Mouse (Mus musculus) thymus, postnatal 10 days (tissue): ENCODE measurements around the gene Vpreb1.
A peak's percentile ranks its signal among the peaks of the same experiment; 100 is the strongest.
"Not testable (repeated sequence)": the region's sequence is repeated elsewhere in the genome, so short reads cannot be mapped to it uniquely, and the experiment has no call there.

ENCODE experiments used
- DNase-seq, 2 experiments: peaks; one replicate each; pipeline ENCODE4 v3.0.0; 2021; ENCODE audit warnings: low spot score in 2 of 2

The Vpreb1 gene

GRCm38 (mm10) chr16:16870617-16871331 is at the start of gene Vpreb1, which contains the start of gene Top3b:
Gene Vpreb1, minus strand, starts transcription at chr16:16870843.
Gene Top3b, plus strand, starts transcription at chr16:16870736.
- peak; percentile 85 to 88 for DNase-seq

GRCm38 (mm10) chr16:16918441-16919117 is 47.9 kb upstream of the Vpreb1 start:
- DNase-seq: no peak

DNA sequence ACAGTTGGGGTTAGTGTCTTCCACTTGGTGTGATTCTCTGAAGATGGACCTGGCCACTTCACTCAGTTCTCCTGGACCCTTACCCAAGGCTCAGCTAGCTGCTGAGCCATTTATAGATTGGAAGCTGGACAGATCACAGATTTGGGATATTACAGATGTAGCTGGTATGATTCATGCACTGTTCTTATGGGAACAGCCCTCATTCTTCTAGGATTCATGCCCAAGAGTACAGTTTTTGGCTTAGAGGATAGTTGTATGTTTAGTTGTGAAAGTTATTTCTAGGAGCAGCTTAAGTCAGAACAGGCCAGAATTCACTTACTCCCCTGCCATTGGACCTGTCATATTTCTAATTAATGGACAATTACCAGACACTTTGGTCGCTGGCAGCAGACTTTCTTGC is 42.8 kb upstream of the Vpreb1 start:
- DNase-seq: no peak

DNA sequence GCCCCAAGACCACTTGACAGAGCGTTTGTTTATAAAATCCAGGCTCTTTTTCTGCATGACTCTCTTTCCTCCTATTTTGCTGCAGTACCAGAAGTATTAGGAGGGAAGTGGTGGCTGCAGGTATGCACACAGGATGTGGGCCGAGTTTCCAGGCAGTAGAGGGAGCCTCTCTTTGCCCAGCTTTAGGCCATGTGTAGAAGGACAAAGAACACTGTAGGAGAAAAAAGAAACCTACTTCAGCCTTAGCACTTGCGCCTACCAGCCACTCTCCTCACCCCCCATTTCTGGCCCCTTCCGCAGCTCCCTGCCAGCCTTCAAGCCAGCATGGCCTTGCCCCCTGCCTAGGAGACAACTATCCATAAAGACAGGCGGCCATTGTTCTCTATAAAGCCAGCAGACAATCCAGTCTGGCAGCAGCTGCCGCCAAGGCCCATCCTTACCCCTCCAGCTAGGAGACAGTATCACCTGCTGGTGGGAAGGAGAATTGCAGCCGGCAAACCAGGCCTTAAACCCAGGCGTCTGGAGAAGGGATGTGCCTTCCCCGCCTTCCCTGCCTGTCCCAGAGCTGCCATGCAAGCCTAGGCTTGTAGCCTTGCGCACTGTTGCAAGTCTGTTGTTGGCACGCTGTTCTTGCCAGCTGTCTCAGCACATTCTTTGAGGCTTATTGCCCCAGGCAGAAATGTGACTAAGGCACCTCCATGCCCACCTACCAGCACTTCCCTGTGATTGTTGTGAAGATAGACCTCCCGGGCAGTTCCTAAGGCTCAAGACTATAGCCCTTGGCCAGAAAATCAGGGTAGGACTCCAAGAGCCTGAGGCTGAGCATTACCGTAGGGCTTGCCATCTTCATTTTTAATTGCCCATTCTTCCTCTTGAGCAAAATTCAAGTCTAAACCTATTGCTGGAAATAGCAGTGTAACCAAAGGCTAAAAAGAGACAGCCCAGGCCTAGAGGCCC is 41.3 kb upstream of the Vpreb1 start:
- peak; percentile 62 to 75 for DNase-seq

- DNase-seq: no peak
Observed at GRCm38 (mm10) chr16:16907799-16908198, 37.2 kb upstream of the Vpreb1 start.

GRCm38 (mm10) chr16:16903188-16903587 is 32.5 kb upstream of the Vpreb1 start:
- DNase-seq: no peak

- no peak for DNase-seq
Observed at GRCm38 (mm10) chr16:16902329-16902728, 31.7 kb upstream of the Vpreb1 start.

- DNase-seq: no peak
Observed at GRCm38 (mm10) chr16:16897056-16897584, 26.5 kb upstream of the Vpreb1 start.

DNA sequence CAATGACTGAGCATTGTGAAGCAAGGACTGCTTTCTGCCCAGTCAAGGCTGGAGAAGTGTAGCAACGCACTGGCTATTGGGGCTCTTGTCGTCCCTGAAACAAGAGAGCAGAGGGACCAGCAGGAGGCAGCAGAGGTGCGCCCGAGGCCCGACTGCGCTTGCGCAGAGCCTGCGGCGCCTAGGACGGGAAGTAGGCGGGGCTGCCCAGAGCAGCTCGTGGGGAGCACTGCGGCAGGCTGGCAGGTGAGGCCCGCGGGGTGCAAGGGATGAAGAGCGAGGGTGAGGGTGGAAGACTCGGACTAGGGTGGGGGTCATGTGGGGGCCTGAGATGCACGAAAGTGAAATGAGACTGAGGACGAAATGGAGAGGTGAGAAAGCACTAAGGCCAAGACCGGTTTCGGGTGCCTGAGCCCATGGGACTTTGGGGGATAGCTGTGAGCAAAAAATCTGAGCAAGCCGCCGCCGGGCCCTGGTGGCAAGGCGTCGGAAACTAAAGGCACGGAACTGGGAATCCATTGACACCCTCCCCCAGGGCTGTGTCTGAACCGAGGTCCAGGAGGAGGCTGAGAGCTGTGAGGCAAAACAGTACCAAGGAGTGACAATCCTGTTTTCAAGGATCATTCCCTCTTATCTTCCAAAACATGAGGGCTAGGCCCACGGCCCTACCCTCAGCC is 25.9 kb upstream of the Vpreb1 start, which contains the start of gene Ppm1f:
Ppm1f (plus strand) TSS at position 88 of the 674 bp plus-strand sequence.
- peak; percentile 91 to 97 for DNase-seq

DNA sequence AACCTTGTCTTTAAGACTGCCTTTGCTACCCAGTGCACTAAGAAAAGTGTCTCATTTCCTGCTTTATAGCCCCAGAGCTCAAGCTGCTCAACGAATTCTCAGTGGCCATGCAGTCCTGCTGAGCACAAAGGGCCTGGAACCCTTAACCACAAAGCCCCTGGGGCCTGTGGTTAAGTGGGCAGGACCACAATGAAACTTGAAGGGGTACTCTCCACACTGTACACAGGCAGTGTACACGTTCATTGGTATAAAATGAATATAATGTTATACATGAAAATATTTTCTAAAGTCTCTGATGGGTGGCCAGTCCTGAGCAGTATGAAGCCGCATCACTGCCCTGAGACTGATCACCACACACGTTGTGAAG is 25.4 kb upstream of the Vpreb1 start:
- no peak for DNase-seq

DNA sequence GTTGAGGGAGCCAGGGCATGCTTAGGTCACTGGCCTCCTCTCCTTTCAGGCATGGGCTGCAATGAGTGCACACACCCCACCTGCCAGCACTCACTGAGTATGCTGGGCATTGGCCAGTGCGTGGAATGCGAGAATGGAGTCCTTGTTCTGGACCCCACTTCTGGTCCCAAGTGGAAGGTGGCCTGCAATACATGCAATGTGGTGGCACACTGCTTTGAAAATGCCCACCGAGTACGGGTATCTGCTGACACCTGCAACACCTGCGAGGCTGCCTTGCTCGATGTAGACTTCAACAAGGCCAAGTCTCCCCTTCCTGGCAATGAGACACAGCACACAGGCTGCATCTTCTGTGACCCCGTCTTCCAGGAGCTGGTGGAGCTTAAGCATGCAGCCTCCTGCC is 21.7 kb upstream of the Vpreb1 start:
- DNase-seq: no peak

DNA sequence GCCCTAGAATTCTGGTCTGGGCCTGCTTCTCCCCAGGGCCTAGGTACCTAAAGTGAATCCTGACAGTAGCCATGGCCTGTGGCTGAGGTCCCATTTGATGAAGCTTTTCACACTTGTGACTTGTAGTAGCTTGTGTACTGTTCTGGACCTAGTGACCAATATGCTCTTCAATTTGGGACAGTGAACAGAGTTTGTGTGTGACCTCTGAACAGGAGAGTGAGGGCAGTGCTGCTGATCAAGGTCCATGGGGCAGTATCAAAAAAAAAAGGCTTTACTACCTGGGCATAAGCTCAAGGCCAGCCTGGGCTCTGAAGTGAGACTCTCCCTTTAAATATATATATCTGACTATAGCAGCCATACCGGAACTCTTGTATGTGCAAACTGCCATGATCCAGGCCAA is 17.7 kb upstream of the Vpreb1 start:
- DNase-seq: no peak

GRCm38 (mm10) chr16:16879025-16879424 is 8.4 kb upstream of the Vpreb1 start:
- no peak for DNase-seq

DNA sequence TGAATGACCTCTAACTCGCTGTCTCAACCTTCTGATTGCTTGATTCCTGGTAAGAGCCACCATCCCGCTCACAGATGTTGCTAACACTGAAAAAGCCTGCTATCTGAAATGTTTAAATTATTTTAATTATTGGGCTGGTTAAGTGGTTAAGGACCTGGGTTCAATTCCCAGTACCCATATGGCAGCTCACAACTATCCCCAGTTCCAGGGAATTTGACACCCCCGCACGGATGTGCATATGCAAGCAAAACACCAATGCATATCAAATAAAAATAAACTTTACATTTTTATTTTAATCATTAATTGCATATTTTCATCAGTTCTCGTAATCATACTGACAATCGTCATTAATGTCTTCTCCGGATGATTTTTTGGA is 414 bp downstream of the Vpreb1 start:
- DNase-seq: no peak

GRCm38 (mm10) chr16:16865696-16866561 is 4.7 kb downstream of the Vpreb1 start:
- peak in 1 of 2 experiments; percentile 20 for DNase-seq

DNA sequence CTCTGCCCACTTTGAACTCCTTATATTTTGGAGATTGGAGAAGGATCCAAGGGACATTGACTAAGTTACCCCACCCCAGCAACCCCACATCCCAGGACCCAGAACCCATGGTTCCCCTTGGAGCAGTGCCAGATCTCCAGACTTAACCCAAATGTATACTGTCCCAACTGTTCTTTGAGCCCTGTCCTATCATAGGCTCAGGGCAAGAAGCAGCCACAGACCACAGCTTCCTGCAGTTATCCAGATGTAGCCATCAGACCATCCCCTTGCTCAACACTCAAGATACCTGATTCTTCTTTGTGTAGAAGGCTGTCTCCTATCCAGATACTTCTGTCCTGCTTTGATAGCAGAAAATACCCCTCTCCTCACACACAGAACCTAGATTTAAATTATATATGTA is 5.4 kb downstream of the Vpreb1 start:
- no peak for DNase-seq

GRCm38 (mm10) chr16:16863978-16864377 is 6.7 kb downstream of the Vpreb1 start, which contains the start of gene Igll1:
Gene Igll1, minus strand, starts transcription at chr16:16863985.
- DNase-seq: no peak

DNA sequence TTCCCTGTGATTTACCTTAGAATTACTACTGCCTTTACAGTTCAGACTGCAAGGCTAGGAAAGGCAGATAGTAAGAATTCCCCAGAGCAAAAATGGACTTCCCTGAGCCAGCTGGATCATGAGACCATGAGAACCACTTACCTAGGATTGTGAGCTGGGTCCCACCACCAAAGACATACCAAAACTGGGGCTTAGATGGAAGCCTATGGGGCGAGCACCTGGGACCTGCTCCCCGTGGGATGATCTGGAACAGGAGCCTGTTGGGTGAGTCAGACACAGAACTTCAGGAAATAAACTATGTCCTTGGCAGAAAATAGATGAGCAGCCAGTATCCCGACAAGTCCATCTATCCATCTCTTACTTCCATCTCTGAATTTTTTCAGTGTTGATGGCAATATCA is 8.4 kb downstream of the Vpreb1 start:
- no peak for DNase-seq

GRCm38 (mm10) chr16:16856731-16857476 is 13.7 kb downstream of the Vpreb1 start:
- no peak for DNase-seq

- not testable (repeated sequence) for DNase-seq
Observed at GRCm38 (mm10) chr16:16856054-16856453, 14.6 kb downstream of the Vpreb1 start.
